Mouse (Mus musculus) liver, adult 2 months (tissue): ENCODE results near the gene Mgst2.

Experiments used
- CTCF ChIP-seq: fragments of 200-500 bp; IDR thresholded peaks from 2 replicates; pipeline ENCODE4 v1.5.1; 2011; ENCODE audit warnings: low read depth, low read length, control low read depth
- POLR2A ChIP-seq: fragments of 200-500 bp; IDR thresholded peaks from 2 replicates; pipeline ENCODE4 v1.6.1; 2011; ENCODE audit warnings: low read length, control low read depth; ENCODE audit not compliant: insufficient read depth; ENCODE audit errors: extremely low read depth

DNA sequence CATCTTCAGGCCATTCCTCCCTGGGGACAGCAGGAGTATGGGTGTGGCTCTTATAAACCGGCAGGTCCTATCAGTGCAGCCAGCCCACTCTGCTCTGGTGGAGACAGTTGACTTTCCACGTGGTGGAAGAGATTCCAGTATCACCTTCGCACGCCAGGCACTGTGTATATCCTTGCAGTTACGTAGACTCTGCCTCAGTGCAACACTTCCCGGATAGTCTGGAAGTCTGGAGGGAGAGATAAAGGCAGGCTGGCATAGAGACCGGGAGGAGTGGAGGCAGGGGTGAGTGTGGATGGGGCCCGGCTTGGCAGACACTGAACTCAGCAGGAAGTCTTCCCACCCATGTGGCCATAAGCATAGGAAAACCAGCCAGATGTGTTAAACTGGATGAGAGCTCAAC, 28.6 kb downstream of the Mgst2 start:
- TF ChIP-seq CTCF, result no peak
- TF ChIP-seq POLR2A, result no peak
